Comparison of ENCODE assay signal across 8 mouse cellular contexts in the genomic region with DNA sequence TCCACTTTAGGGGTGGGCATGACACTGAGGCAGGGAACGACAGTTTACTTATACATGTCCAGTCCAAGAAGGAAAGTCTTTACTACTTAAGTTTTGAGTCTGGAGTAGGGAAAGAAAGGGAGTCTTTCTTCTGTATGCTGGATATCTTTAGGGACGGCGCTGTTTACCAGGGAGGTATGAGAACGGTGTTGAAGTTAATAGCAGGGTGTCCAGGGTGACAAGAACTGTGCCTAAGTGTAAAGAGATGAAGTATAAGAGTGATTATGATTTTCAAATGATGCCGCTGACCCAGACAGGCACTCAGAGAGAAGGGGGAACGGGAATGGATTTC.
DNase-seq lines count a peak whose midpoint lies in the region; ATAC-seq and TF ChIP-seq lines count a peak whose summit lies in the region.

No protein-coding gene starts in this region.

- peak overlapping the region; percentile 57 for H3K4me3 ChIP-seq in lung, embryonic 14.5 days (ENCODE audit: low read depth, low read length)
- no peak overlapping the region for H3K4me3 ChIP-seq in forebrain, embryonic 11.5 days (ENCODE audit: low read depth, low read length)
- H3K4me3 ChIP-seq in limb, embryonic 10.5 days = peak overlapping the region; percentile 69
- no peak overlapping the region for H3K4me3 ChIP-seq in neural tube, embryonic 12.5 days

- no peaks in the 10 kb centered on the region for H3K27me3 ChIP-seq in lung, embryonic 14.5 days (ENCODE audit: insufficient read depth, low read length)
- no peaks in the 10 kb centered on the region for H3K27me3 ChIP-seq in forebrain, embryonic 11.5 days (ENCODE audit: control insufficient read depth, insufficient read depth, low read length)
- H3K27me3 ChIP-seq in limb, embryonic 10.5 days (ENCODE audit: low read depth, poor library complexity, severe bottlenecking) = peaks cover 37% of the 10 kb centered on the region
- H3K27me3 ChIP-seq in neural tube, embryonic 12.5 days (replicated peaks) = 0 out of 2 replicates have a peak, but pooled peaks cover 3% of the 10 kb centered on the region

- no peak for ATAC-seq in lung, embryonic 14.5 days (ENCODE audit: insufficient read depth)
- no peak for ATAC-seq in forebrain, embryonic 11.5 days (replicated peaks; ENCODE audit: low FRiP score)
- no peak for ATAC-seq in neural tube, embryonic 12.5 days (ENCODE audit: low FRiP score, low read depth)

- H3K9ac ChIP-seq in lung, embryonic 14.5 days = peak overlapping the region; percentile 86
- peak overlapping the region; percentile 23; the same call in 1 of the 2 replicates for H3K9ac ChIP-seq in forebrain, embryonic 11.5 days (ENCODE audit: low read length)
- H3K9ac ChIP-seq in neural tube, embryonic 12.5 days = no peak overlapping the region

- H3K4me1 ChIP-seq in lung, embryonic 14.5 days (ENCODE audit: insufficient read depth) = 0 out of 2 replicates have a peak, but pooled peaks cover 3% of the 10 kb centered on the region
- H3K4me1 ChIP-seq in forebrain, embryonic 11.5 days (replicated peaks; ENCODE audit: control insufficient read depth, insufficient read depth, low read length) = no peaks in the 10 kb centered on the region
- H3K4me1 ChIP-seq in limb, embryonic 10.5 days = peaks cover 30% of the 10 kb centered on the region
- H3K4me1 ChIP-seq in neural tube, embryonic 12.5 days = no peaks in the 10 kb centered on the region

- peak overlapping the region; percentile 68 for H3K4me2 ChIP-seq in lung, embryonic 14.5 days
- peak overlapping the region; percentile 49; the same call in 1 of the 2 replicates for H3K4me2 ChIP-seq in forebrain, embryonic 11.5 days (ENCODE audit: low read depth, low read length, severe bottlenecking)
- peak overlapping the region; percentile 66 for H3K4me2 ChIP-seq in neural tube, embryonic 12.5 days (replicated peaks)

- H3K9me3 ChIP-seq in lung, embryonic 14.5 days (ENCODE audit: low read depth, low read length) = no peaks in the 10 kb centered on the region
- no peaks in the 10 kb centered on the region for H3K9me3 ChIP-seq in forebrain, embryonic 11.5 days (ENCODE audit: control insufficient read depth, low read length)
- no peaks in the 10 kb centered on the region for H3K9me3 ChIP-seq in limb, embryonic 10.5 days (replicated peaks)
- H3K9me3 ChIP-seq in neural tube, embryonic 12.5 days = no peaks in the 10 kb centered on the region

- 14% methylated on average over 6 of the region's 6 CpGs for WGBS in lung, embryonic 14.5 days
- 15% methylated on average over 6 of the region's 6 CpGs for WGBS in forebrain, embryonic 11.5 days
- 22% methylated on average over 6 of the region's 6 CpGs for WGBS in limb, embryonic 10.5 days
- 26% methylated on average over 6 of the region's 6 CpGs for whole genome bisulfite sequencing in neural tube, embryonic 12.5 days

- TF ChIP-seq CTCF in lung, embryonic 14.5 days (IDR thresholded peaks at IDR 0.05; ENCODE audit: low read depth) = no peak

- peak overlapping the region; percentile 96 for H3K27ac ChIP-seq in lung, embryonic 14.5 days (ENCODE audit: low read depth)
- no peak overlapping the region for H3K27ac ChIP-seq in forebrain, embryonic 11.5 days (ENCODE audit: low read depth, low read length)
- H3K27ac ChIP-seq in limb, embryonic 10.5 days = peak overlapping the region; percentile 95
- no peak overlapping the region for H3K27ac ChIP-seq in neural tube, embryonic 12.5 days

- H3K36me3 ChIP-seq in lung, embryonic 14.5 days (ENCODE audit: insufficient read depth) = peaks cover 14% of the 10 kb centered on the region; the same call in 1 of the 2 replicates
- H3K36me3 ChIP-seq in forebrain, embryonic 11.5 days (ENCODE audit: control insufficient read depth, insufficient read depth, low read length) = no peaks in the 10 kb centered on the region
- peaks cover 14% of the 10 kb centered on the region for H3K36me3 ChIP-seq in limb, embryonic 10.5 days
- no peaks in the 10 kb centered on the region for H3K36me3 ChIP-seq in neural tube, embryonic 12.5 days

- no peak for DNase-seq in lung, embryonic 14.5 days
- no peak for DNase-seq in lung, adult 18-20 months
- DNase-seq in forebrain, embryonic 11.5 days (ENCODE audit: low spot score) = no peak
- no peak for DNase-seq in limb, embryonic 10.5 days (ENCODE audit: low spot score)
- no peak for DNase-seq in layer of hippocampus, adult 8-10 months (ENCODE audit: low spot score in 2 of 2)
- DNase-seq in gastrocnemius, postnatal 25 days = no peak
- DNase-seq in urinary bladder, postnatal 36 days (ENCODE audit: low spot score in 2 of 2) = no peak

Comparison
In these comparisons a context has a peak if more than half of its experiments do, and no peak if none do; other contexts are left out.
1. H3K27ac ChIP-seq: peak in lung, embryonic 14.5 days (single experiment) and limb, embryonic 10.5 days (single experiment); none in forebrain, embryonic 11.5 days (single experiment) and neural tube, embryonic 12.5 days (single experiment).
2. H3K4me3 ChIP-seq: peak in lung, embryonic 14.5 days (single experiment) and limb, embryonic 10.5 days (single experiment); none in forebrain, embryonic 11.5 days (single experiment) and neural tube, embryonic 12.5 days (single experiment).
3. Peak in every context shown above with its lines, with median percentiles within 50 percentile points of each other: H3K4me2 ChIP-seq.